Mouse (Mus musculus) adrenal gland, postnatal 0 days (tissue): ENCODE results near the gene Asb18. TPM values are rescaled to one million over a fixed set of nuclear protein-coding genes. Genes with fewer than 3 reads are reported as not detected.

Experiments
- polyA plus RNA-seq: library from polyadenylated mRNA; unstranded; fragments of >200 nt; fragmentation: Nextera tagmentation; extraction: Ambion mirVana; gene quantifications from 2 replicates; pipeline ENCODE4 v1.2.1, GENCODE M21; 2015

The Asb18 gene
- polyA plus RNA-seq = not detected in 2 replicates

DNA sequence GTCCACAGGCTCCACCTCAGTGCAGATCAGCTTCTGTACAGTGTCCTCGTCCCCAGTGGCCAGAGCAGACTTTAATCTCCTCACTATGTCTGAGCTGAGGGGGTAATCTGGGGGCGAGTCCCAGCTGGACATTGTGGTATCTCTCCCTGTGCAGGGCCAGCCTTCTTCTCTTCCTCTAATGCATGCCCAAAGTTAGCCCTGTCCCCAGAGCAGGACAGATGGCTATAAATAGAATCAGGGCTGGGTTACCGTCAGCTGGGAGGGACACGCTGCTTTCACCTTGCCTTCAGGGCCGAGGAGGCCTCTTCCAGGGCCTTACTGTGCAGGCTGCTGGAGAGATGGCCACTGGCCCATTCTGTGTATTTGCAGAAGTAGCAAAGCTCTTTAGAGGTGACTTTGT lies at the start of gene Asb18:
Asb18 (minus strand) TSS at position 221 of the 400 bp plus-strand sequence.

GRCm38 (mm10) chr1:89931120-89931519 lies 83.3 kb downstream of the Asb18 start, which contains the start of gene Gbx2:
Gene Gbx2, minus strand, starts transcription at chr1:89931179.

Other genes with a start within 250 kb of the Asb18 start
- gene Gbx2, start 83.5 kb downstream of the Asb18 start, polyA plus RNA-seq = 0.06 TPM in 1 of 2 replicates, not detected in the other
- 0.65 TPM in 1 of 2 replicates, not detected in the other for gene Iqca, start 138.7 kb upstream of the Asb18 start, polyA plus RNA-seq
- 47.7 and 70.3 TPM in 2 replicates for gene Ackr3, start 189.3 kb upstream of the Asb18 start, polyA plus RNA-seq